Mouse (Mus musculus) kidney, embryonic 14.5 days (tissue): ENCODE measurements around the gene Nrl. TPM values are rescaled to one million over a fixed set of nuclear protein-coding genes. Genes with fewer than 3 reads are reported as not detected.

Source experiments
- ATAC-seq: fragments of 200-750 bp; cut with Nextera tagmentation; 2 replicates; pipeline ENCODE4 v1.8.0; 2017; ENCODE audit warnings: moderate number of reproducible peaks, mild to moderate bottlenecking, moderate TSS enrichment, moderate library complexity; ENCODE audit not compliant: low FRiP score, low TSS enrichment
- H3K27ac ChIP-seq: fragments of 300-500 bp; sonication (generic); 2 replicates; pipeline ENCODE4 v1.5.1; 2014; ENCODE audit warnings: low read depth, mild to moderate bottlenecking, low read length, moderate library complexity, mixed read lengths
- H3K27me3 ChIP-seq: fragments of 300-500 bp; sonication (generic); 2 replicates; pipeline ENCODE4 v1.6.1; 2014; ENCODE audit warnings: mild to moderate bottlenecking, low read length; ENCODE audit not compliant: control insufficient read depth, insufficient read depth
- H3K36me3 ChIP-seq: fragments of 300-500 bp; sonication (generic); 2 replicates; pipeline ENCODE4 v1.6.1; 2014; ENCODE audit warnings: low read length, mixed read lengths; ENCODE audit not compliant: control insufficient read depth, insufficient read depth
- H3K4me1 ChIP-seq: fragments of 300-500 bp; sonication (generic); 2 replicates; pipeline ENCODE4 v1.6.1; 2014; ENCODE audit warnings: low read length, mixed read lengths; ENCODE audit not compliant: control insufficient read depth, insufficient read depth
- H3K4me2 ChIP-seq: fragments of 300-500 bp; sonication (generic); replicated peaks from 2 replicates; pipeline ENCODE4 v1.6.1; 2014; ENCODE audit warnings: low read depth, mild to moderate bottlenecking, low read length
- H3K4me3 ChIP-seq: fragments of 300-500 bp; sonication (generic); 2 replicates; pipeline ENCODE4 v1.5.1; 2014; ENCODE audit warnings: mild to moderate bottlenecking, low read length
- H3K9ac ChIP-seq: fragments of 300-500 bp; sonication (generic); 2 replicates; pipeline ENCODE4 v1.6.1; 2014; ENCODE audit warnings: low read depth, mild to moderate bottlenecking, low read length, moderate library complexity
- H3K9me3 ChIP-seq: fragments of 300-500 bp; sonication (generic); 2 replicates; pipeline ENCODE4 v1.6.1; 2016; ENCODE audit warnings: low read length; ENCODE audit not compliant: control insufficient read depth
- WGBS: fragments of 180-500 bp; shearing (Covaris S2); extraction: QIAGEN DNeasy Blood & Tissue Kit; methylation state at CpG from one replicate; pipeline ENCODE4 v1.1.7; 2014; 5-methylcytosine and 5-hydroxymethylcytosine counted together
- polyA plus RNA-seq: library from polyadenylated mRNA; unstranded; fragments of >200 nt; fragmentation: Nextera tagmentation; extraction: Ambion mirVana; gene quantifications from 2 replicates; pipeline ENCODE4 v1.2.1, GENCODE M21; 2014

Nrl gene
- polyA plus RNA-seq: not detected in 2 replicates

- Histone ChIP-seq H3K4me3 (no peak within 1 kb of the TSS), H3K27ac (no peak within 1 kb of the TSS), H3K4me2 (no peak within 1 kb of the TSS), H3K27me3 (peaks cover 19% of the 10 kb centered on the region; the same call in 1 of the 2 replicates), H3K36me3 (no peaks in the 10 kb centered on the region), H3K9me3 (no peaks in the 10 kb centered on the region), H3K9ac (no peak within 1 kb of the TSS), H3K4me1 (0 out of 2 replicates have a peak, but pooled peaks cover 4% of the 10 kb centered on the region)
- 21% methylated on average over 8 of the region's 8 CpGs for WGBS
- no peak for ATAC-seq
Measured at GRCm38 (mm10) chr14:55524785-55525184, at the start of gene Nrl. Nrl (minus strand) TSS chr14:55524981.

GRCm38 (mm10) chr14:55571760-55572159, 47.0 kb upstream of the Nrl start:
- Histone ChIP-seq H3K27ac (no peak overlapping the region), H3K4me1 (0 out of 2 replicates have a peak, but pooled peaks cover 10% of the 10 kb centered on the region), H3K9ac (no peak overlapping the region), H3K4me2 (no peak overlapping the region), H3K36me3 (peaks cover 29% of the 10 kb centered on the region), H3K4me3 (no peak overlapping the region), H3K9me3 (no peaks in the 10 kb centered on the region), H3K27me3 (no peaks in the 10 kb centered on the region)
- no peak for ATAC-seq

GRCm38 (mm10) chr14:55570588-55570987, 45.8 kb upstream of the Nrl start:
- no peak for ATAC-seq
- H3K27ac ChIP-seq: no peak overlapping the region
- WGBS: 87% methylated on average over 2 of the region's 2 CpGs

GRCm38 (mm10) chr14:55567496-55567895, 42.7 kb upstream of the Nrl start:
- no peaks in the 10 kb centered on the region for H3K4me1 ChIP-seq
- H3K27me3 ChIP-seq: no peaks in the 10 kb centered on the region
- no peak overlapping the region for H3K4me2 ChIP-seq
- WGBS: 77% methylated on average over 3 of the region's 3 CpGs
- no peak for ATAC-seq
- H3K9ac ChIP-seq: no peak overlapping the region
- no peak overlapping the region for H3K27ac ChIP-seq
- H3K4me3 ChIP-seq: no peak overlapping the region
- no peaks in the 10 kb centered on the region for H3K9me3 ChIP-seq
- peaks cover 66% of the 10 kb centered on the region for H3K36me3 ChIP-seq

More at GRCm38 (mm10) chr14:55570588-55570987, 45.8 kb upstream of the Nrl start:
- Histone ChIP-seq H3K4me3 (no peak overlapping the region), H3K9me3 (no peaks in the 10 kb centered on the region), H3K27me3 (no peaks in the 10 kb centered on the region), H3K4me2 (no peak overlapping the region), H3K9ac (no peak overlapping the region), H3K4me1 (0 out of 2 replicates have a peak, but pooled peaks cover 4% of the 10 kb centered on the region), H3K36me3 (peaks cover 41% of the 10 kb centered on the region)

GRCm38 (mm10) chr14:55565748-55566147, 41.0 kb upstream of the Nrl start:
- Histone ChIP-seq H3K4me2 (no peak overlapping the region), H3K9me3 (no peaks in the 10 kb centered on the region), H3K9ac (no peak overlapping the region), H3K4me1 (0 out of 2 replicates have a peak, but pooled peaks cover 6% of the 10 kb centered on the region), H3K27ac (no peak overlapping the region), H3K36me3 (peaks cover 66% of the 10 kb centered on the region), H3K4me3 (no peak overlapping the region), H3K27me3 (no peaks in the 10 kb centered on the region)
- no peak for ATAC-seq
- 83% methylated on average over 3 of the region's 3 CpGs for WGBS

GRCm38 (mm10) chr14:55563249-55563648, 38.5 kb upstream of the Nrl start:
- Histone ChIP-seq H3K4me3 (no peak overlapping the region), H3K36me3 (peaks cover 51% of the 10 kb centered on the region)
- WGBS: 91% methylated on average over 11 of the region's 11 CpGs

GRCm38 (mm10) chr14:55561860-55562259, 37.1 kb upstream of the Nrl start:
- Histone ChIP-seq H3K4me3 (peak overlapping the region; percentile 61), H3K9me3 (no peaks in the 10 kb centered on the region), H3K27me3 (no peaks in the 10 kb centered on the region), H3K36me3 (peaks cover 37% of the 10 kb centered on the region), H3K9ac (0 out of 2 replicates have a peak overlapping the region, but pooled peaks have one; percentile 1), H3K4me2 (peak overlapping the region; percentile 83), H3K27ac (no peak overlapping the region), H3K4me1 (peaks cover 6% of the 10 kb centered on the region; the same call in 1 of the 2 replicates)
- WGBS: 69% methylated on average over 10 of the region's 10 CpGs
- ATAC-seq: no peak

More at GRCm38 (mm10) chr14:55563249-55563648, 38.5 kb upstream of the Nrl start:
- Histone ChIP-seq H3K4me2 (no peak overlapping the region), H3K27me3 (no peaks in the 10 kb centered on the region), H3K9me3 (no peaks in the 10 kb centered on the region), H3K9ac (no peak overlapping the region), H3K27ac (no peak overlapping the region), H3K4me1 (peaks cover 6% of the 10 kb centered on the region; the same call in 1 of the 2 replicates)
- no peak for ATAC-seq

- ATAC-seq: peak; percentile 96
- H3K9me3 ChIP-seq: no peaks in the 10 kb centered on the region
- H3K4me1 ChIP-seq: peaks cover 6% of the 10 kb centered on the region; the same call in 1 of the 2 replicates
- under 1% methylated on average over 51 of the region's 51 CpGs for WGBS
- no peaks in the 10 kb centered on the region for H3K27me3 ChIP-seq
- peaks cover 23% of the 10 kb centered on the region for H3K36me3 ChIP-seq
- H3K4me2 ChIP-seq: peak within 1 kb of the TSS; percentile 83
- H3K9ac ChIP-seq: peak within 1 kb of the TSS; percentile 74
- H3K4me3 ChIP-seq: peak within 1 kb of the TSS; percentile 61
- H3K27ac ChIP-seq: peak within 1 kb of the TSS; percentile 98
Measured at GRCm38 (mm10) chr14:55560202-55561073, 35.7 kb upstream of the Nrl start, which contains the start of gene A730061H03Rik. A730061H03Rik (minus strand) TSS chr14:55560406.

GRCm38 (mm10) chr14:55559799-55560201, 35.0 kb upstream of the Nrl start, which contains the start of gene Dcaf11:
Dcaf11 (plus strand) TSS chr14:55560006.
- peak within 1 kb of the TSS; percentile 74 for H3K9ac ChIP-seq
- WGBS: under 1% methylated on average over 27 of the region's 27 CpGs
- peaks cover 6% of the 10 kb centered on the region; the same call in 1 of the 2 replicates for H3K4me1 ChIP-seq
- no peaks in the 10 kb centered on the region for H3K27me3 ChIP-seq
- peak within 1 kb of the TSS; percentile 83 for H3K4me2 ChIP-seq
- peaks cover 17% of the 10 kb centered on the region for H3K36me3 ChIP-seq
- H3K4me3 ChIP-seq: peak within 1 kb of the TSS; percentile 61
- H3K27ac ChIP-seq: peak within 1 kb of the TSS; percentile 98
- ATAC-seq: peak; percentile 78
- H3K9me3 ChIP-seq: no peaks in the 10 kb centered on the region
